Mouse (Mus musculus) neural tube, embryonic 15.5 days (tissue): ENCODE measurements at regions not wholly inside any gene's neighbourhood (a gene's known extent, or its start where the extent isn't known, plus 50 kb on each side); places are given as distances from the start of the nearest gene placed in this dataset.

Experiments used
- ATAC-seq: fragments of 200-750 bp; cut with Nextera tagmentation; 2 replicates; pipeline ENCODE4 v1.8.0; 2017; ENCODE audit warnings: mild to moderate bottlenecking, moderate TSS enrichment, moderate library complexity; ENCODE audit not compliant: low FRiP score
- H3K27ac ChIP-seq: fragments of 300-500 bp; sonication (generic); replicated peaks from 2 replicates; pipeline ENCODE4 v1.5.1; 2015; ENCODE audit warnings: mild to moderate bottlenecking, inconsistent platforms
- H3K27me3 ChIP-seq: fragments of 300-500 bp; sonication (generic); replicated peaks from 2 replicates; pipeline ENCODE4 v1.6.1; 2015; ENCODE audit warnings: inconsistent platforms
- H3K36me3 ChIP-seq: fragments of 300-500 bp; sonication (generic); 2 replicates; pipeline ENCODE4 v1.6.1; 2015; ENCODE audit warnings: inconsistent platforms
- H3K4me1 ChIP-seq: fragments of 300-500 bp; sonication (generic); 2 replicates; pipeline ENCODE4 v1.6.1; 2015; ENCODE audit warnings: inconsistent platforms
- H3K4me2 ChIP-seq: fragments of 300-500 bp; sonication (generic); 2 replicates; pipeline ENCODE4 v1.6.1; 2015; ENCODE audit warnings: inconsistent platforms, mild to moderate bottlenecking, moderate library complexity
- H3K4me3 ChIP-seq: fragments of 300-500 bp; sonication (generic); replicated peaks from 2 replicates; pipeline ENCODE4 v1.5.1; 2015; ENCODE audit warnings: mild to moderate bottlenecking, inconsistent platforms
- H3K9ac ChIP-seq: fragments of 300-500 bp; sonication (generic); replicated peaks from 2 replicates; pipeline ENCODE4 v1.6.1; 2015; ENCODE audit warnings: mild to moderate bottlenecking, inconsistent platforms
- H3K9me3 ChIP-seq: fragments of 300-500 bp; sonication (generic); replicated peaks from 2 replicates; pipeline ENCODE4 v1.6.1; 2016; ENCODE audit warnings: inconsistent platforms
- WGBS: fragments of 180-500 bp; shearing (Covaris S2); methylation state at CpG from one replicate; pipeline ENCODE4 v1.1.7; 2015; ENCODE audit warnings: mixed read lengths; 5-methylcytosine and 5-hydroxymethylcytosine counted together

- H3K9me3 ChIP-seq = no peaks in the 10 kb centered on the region
- H3K9ac ChIP-seq = no peak overlapping the region
- no peak overlapping the region for H3K4me2 ChIP-seq
- no peak overlapping the region for H3K4me3 ChIP-seq
- H3K4me1 ChIP-seq = peaks cover 3% of the 10 kb centered on the region; the same call in 1 of the 2 replicates
- peaks cover 4% of the 10 kb centered on the region; the same call in 1 of the 2 replicates for H3K27me3 ChIP-seq
- H3K36me3 ChIP-seq = no peaks in the 10 kb centered on the region
- ATAC-seq = peak; percentile 57; the same call in 1 of the 2 replicates
- WGBS = 3% methylated on average over 3 of the region's 3 CpGs
- no peak overlapping the region for H3K27ac ChIP-seq
Measured at GRCm38 (mm10) chrX:13224902-13225301, 55.9 kb upstream of the Ddx3x start.

DNA sequence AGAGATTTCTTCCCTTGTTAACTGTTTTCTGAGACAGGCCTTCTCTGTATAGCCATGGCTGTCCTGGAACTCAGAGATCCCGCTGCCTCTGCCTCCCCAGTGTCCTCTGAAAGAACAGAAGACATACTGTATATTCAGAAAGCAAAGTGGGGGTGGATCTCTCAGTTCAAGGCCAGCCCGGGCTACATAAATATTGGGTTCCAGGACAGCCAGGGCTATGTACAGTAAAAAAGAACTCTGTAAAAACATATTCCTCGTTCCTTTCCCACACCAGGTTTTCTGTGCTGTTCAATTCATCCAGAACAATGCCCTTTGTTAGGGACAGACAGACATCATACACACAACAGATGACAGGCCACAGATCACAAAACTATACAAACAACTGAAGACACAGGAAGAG lies 54.3 kb upstream of the Ddx3x start:
- Histone ChIP-seq H3K9ac (no peak overlapping the region), H3K4me1 (peaks cover 8% of the 10 kb centered on the region), H3K27ac (no peak overlapping the region), H3K27me3 (no peaks in the 10 kb centered on the region; the same call in 1 of the 2 replicates), H3K4me3 (no peak overlapping the region), H3K36me3 (no peaks in the 10 kb centered on the region), H3K4me2 (no peak overlapping the region), H3K9me3 (no peaks in the 10 kb centered on the region)
- ATAC-seq = no peak
- WGBS = 81% methylated on average over 3 of the region's 3 CpGs

DNA sequence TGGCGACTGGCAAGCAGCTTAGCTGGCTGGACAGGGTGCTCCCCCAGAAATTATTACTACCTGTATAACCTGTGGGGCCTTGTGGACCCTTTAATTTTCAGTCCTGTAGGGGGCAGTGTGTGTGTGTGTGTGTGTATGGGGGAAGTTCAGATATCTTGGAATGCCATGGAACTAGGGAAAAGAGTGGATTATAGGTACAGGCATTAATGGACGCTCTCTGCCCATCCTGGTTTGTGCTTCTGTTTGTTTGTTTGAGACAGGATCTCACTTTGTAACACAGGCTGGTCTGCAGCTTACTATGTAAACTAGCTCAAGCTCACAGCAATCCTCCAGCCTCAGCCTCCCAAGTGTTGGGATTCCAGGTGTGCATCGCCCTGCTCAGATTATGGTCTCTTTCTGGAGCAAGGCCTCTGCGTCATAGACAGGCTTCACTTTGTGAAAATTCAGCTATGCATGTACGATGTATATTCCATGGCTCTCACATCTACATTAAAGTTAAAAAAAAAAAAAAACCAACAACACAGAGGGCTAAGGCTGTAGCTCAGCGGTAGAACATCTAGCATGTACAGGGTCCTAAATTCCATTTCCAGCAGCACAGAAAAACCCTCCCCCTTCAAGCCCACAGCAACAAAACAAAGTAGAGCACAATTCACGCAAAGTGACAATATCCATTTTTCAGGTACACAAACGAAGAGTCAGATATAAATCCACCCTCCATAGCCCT lies 50.7 kb upstream of the Ddx3x start:
- H3K27ac ChIP-seq = peak overlapping the region; percentile 88
- 32% methylated on average over 8 of the region's 8 CpGs for WGBS
- H3K9me3 ChIP-seq = no peaks in the 10 kb centered on the region
- H3K27me3 ChIP-seq = no peaks in the 10 kb centered on the region; the same call in 1 of the 2 replicates
- no peaks in the 10 kb centered on the region for H3K36me3 ChIP-seq
- H3K9ac ChIP-seq = peak overlapping the region; percentile 36
- H3K4me3 ChIP-seq = peak overlapping the region; percentile 41
- ATAC-seq = peak; percentile 80
- H3K4me1 ChIP-seq = peaks cover 9% of the 10 kb centered on the region
- H3K4me2 ChIP-seq = peak overlapping the region; percentile 55

GRCm38 (mm10) chrX:13230615-13231179 lies 50.1 kb upstream of the Ddx3x start:
- WGBS = 7% methylated on average over 17 of the region's 17 CpGs
- ATAC-seq = peak; percentile 98
- Histone ChIP-seq H3K4me1 (peaks cover 9% of the 10 kb centered on the region), H3K9ac (peak overlapping the region; percentile 36), H3K4me2 (peak overlapping the region; percentile 55), H3K9me3 (no peaks in the 10 kb centered on the region), H3K36me3 (no peaks in the 10 kb centered on the region), H3K4me3 (peak overlapping the region; percentile 41), H3K27me3 (no peaks in the 10 kb centered on the region; the same call in 1 of the 2 replicates), H3K27ac (peak overlapping the region; percentile 88)
